ENCODE assay signal across 11 mouse cellular contexts in the genomic region with DNA sequence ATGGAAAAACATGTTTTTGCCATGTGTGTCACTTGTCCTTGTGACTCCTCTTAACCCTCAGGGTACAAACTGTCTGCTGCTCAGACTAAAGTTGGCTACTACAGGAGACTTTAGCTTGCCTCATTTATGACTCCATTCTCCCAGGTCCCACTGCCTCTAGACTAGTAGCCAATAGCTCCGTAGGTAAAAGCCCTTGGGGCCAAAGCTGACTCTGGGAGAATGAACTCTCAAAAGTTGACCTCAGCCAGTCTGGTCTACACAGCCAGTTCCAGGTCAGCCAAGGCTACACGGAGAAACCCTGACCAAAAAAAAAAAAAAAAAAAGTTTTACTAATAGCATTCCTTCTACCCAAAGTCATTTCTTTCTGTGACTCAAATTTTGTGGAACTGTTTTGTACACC. TPM values are rescaled to one million over a fixed set of nuclear protein-coding genes. Genes with fewer than 3 reads are reported as not detected.
DNase-seq lines count a peak whose midpoint lies in the region; ATAC-seq and TF ChIP-seq lines count a peak whose summit lies in the region.
"Had no signal": no experiment of that assay in that cellular context is flagged by ENCODE, and none has a peak within 500 bp of the region (broad histone marks: within the 10 kb centered on the region; RNA-seq: fewer than 3 reads in every experiment).

No protein-coding gene starts in this region.

- TF ChIP-seq CTCF in bone marrow macrophage, adult 2 months (IDR thresholded peaks at IDR 0.05; ENCODE audit: low read depth, low read length), result no peak

- H3K4me1 ChIP-seq in intestine, embryonic 14.5 days (replicated peaks; ENCODE audit: control insufficient read depth, insufficient read depth, low read length), result peaks cover 10% of the 10 kb centered on the region
- H3K4me1 ChIP-seq in intestine, embryonic 16.5 days (ENCODE audit: control insufficient read depth, insufficient read depth, low read length), result peaks cover 7% of the 10 kb centered on the region; the same call in 1 of the 2 replicates
- H3K4me1 ChIP-seq in bone marrow macrophage, adult 2 months (ENCODE audit: control insufficient read depth, insufficient read depth, low read length), result peaks cover 26% of the 10 kb centered on the region
- peaks cover 16% of the 10 kb centered on the region for H3K4me1 ChIP-seq in limb, embryonic 15.5 days

- no peaks in the 10 kb centered on the region for H3K27me3 ChIP-seq in intestine, embryonic 14.5 days (replicated peaks; ENCODE audit: control insufficient read depth, insufficient read depth, low read length)
- no peaks in the 10 kb centered on the region for H3K27me3 ChIP-seq in intestine, embryonic 16.5 days (replicated peaks; ENCODE audit: control insufficient read depth, insufficient read depth, low read length)
- H3K27me3 ChIP-seq in limb, embryonic 15.5 days, result no peaks in the 10 kb centered on the region

- TF ChIP-seq POLR2A in bone marrow macrophage, adult 2 months (IDR thresholded peaks at IDR 0.05; ENCODE audit: borderline replicate concordance, low read depth, low read length), result no peak

- DNase-seq in adrenal gland, adult 2 months, result peak; percentile 25
- no peak for DNase-seq in adrenal gland, postnatal 36 days
- DNase-seq in intestine, embryonic 14.5 days (ENCODE audit: low spot score), result no peak
- DNase-seq in gastrocnemius, postnatal 10 days, result no peak
- DNase-seq in gastrocnemius, postnatal 14 days, result no peak
- DNase-seq: kidney, adult 18-20 months; lung, postnatal 36 days; thymus, postnatal 36 days had no signal

- peak overlapping the region; percentile 94 for H3K4me2 ChIP-seq in intestine, embryonic 14.5 days (ENCODE audit: low read length)
- no peak overlapping the region for H3K4me2 ChIP-seq in intestine, embryonic 16.5 days (ENCODE audit: low read depth, low read length)
- peak overlapping the region; percentile 92; the same call in 1 of the 2 replicates for H3K4me2 ChIP-seq in limb, embryonic 15.5 days

- no peak for ATAC-seq in intestine, embryonic 14.5 days (replicated peaks; ENCODE audit: low FRiP score, low TSS enrichment, low read depth)
- no peak for ATAC-seq in intestine, embryonic 16.5 days
- no peak for ATAC-seq in limb, embryonic 15.5 days (ENCODE audit: insufficient number of reproducible peaks, low FRiP score, low TSS enrichment, low read depth)

- no peak overlapping the region for H3K27ac ChIP-seq in intestine, embryonic 14.5 days (ENCODE audit: low read depth)
- H3K27ac ChIP-seq in intestine, embryonic 16.5 days (ENCODE audit: low read length), result no peak overlapping the region
- peak overlapping the region; percentile 86 for H3K27ac ChIP-seq in bone marrow macrophage, adult 2 months (ENCODE audit: insufficient read depth, low read depth, low read length)
- H3K27ac ChIP-seq in limb, embryonic 15.5 days, result no peak overlapping the region

- no peak overlapping the region for H3K9ac ChIP-seq in intestine, embryonic 14.5 days (ENCODE audit: low read length)
- no peak overlapping the region for H3K9ac ChIP-seq in intestine, embryonic 16.5 days (ENCODE audit: low read depth, low read length)
- no peak overlapping the region for H3K9ac ChIP-seq in limb, embryonic 15.5 days

- WGBS in intestine, embryonic 14.5 days, result 65% methylated on average over 2 of the region's 2 CpGs
- WGBS in intestine, embryonic 16.5 days, result 55% methylated on average over 2 of the region's 2 CpGs
- WGBS in limb, embryonic 15.5 days, result 40% methylated on average over 2 of the region's 2 CpGs

- intact Hi-C loops in gastrocnemius, postnatal 14 days (cut with DNase I; ENCODE audit: low total_unique reads), result loop anchor here (5.0 kb wide), 1 partner anchor 42 kb away; the partner anchor contains the start of gene Ovol3

- no peaks in the 10 kb centered on the region for H3K9me3 ChIP-seq in intestine, embryonic 14.5 days (ENCODE audit: control insufficient read depth, low read length)
- no peaks in the 10 kb centered on the region for H3K9me3 ChIP-seq in intestine, embryonic 16.5 days (ENCODE audit: control insufficient read depth, low read length)
- H3K9me3 ChIP-seq in limb, embryonic 15.5 days, result no peaks in the 10 kb centered on the region

- no peaks in the 10 kb centered on the region for H3K36me3 ChIP-seq in intestine, embryonic 14.5 days (ENCODE audit: control insufficient read depth, insufficient read depth, low read length)
- H3K36me3 ChIP-seq in intestine, embryonic 16.5 days (ENCODE audit: control insufficient read depth, insufficient read depth, low read length), result no peaks in the 10 kb centered on the region
- H3K36me3 ChIP-seq in limb, embryonic 15.5 days, result no peaks in the 10 kb centered on the region

- no peak overlapping the region for H3K4me3 ChIP-seq in intestine, embryonic 14.5 days (ENCODE audit: low read depth, low read length)
- no peak overlapping the region for H3K4me3 ChIP-seq in intestine, embryonic 16.5 days (ENCODE audit: low read length)
- H3K4me3 ChIP-seq in bone marrow macrophage, adult 2 months (ENCODE audit: insufficient read depth, low read length), result peak overlapping the region; percentile 89; the same call in 1 of the 2 replicates
- no peak overlapping the region for H3K4me3 ChIP-seq in limb, embryonic 15.5 days

RNA-seq across cellular contexts. Expression of gene Thap8, which starts 1.0 kb away (rescaled TPM):
- not detected for total RNA-seq in adrenal gland, adult 2 months (2021)
- 0.51 and 0.62 TPM in 2 replicates for polyA plus RNA-seq in adrenal gland, adult 2 months (2012; rRNA removed)
- total RNA-seq in adrenal gland, postnatal 36 days (2021), result under 1 TPM; 0.46 to 0.56 TPM
- 0.24 and 0.26 TPM in 2 replicates for polyA plus RNA-seq in intestine, embryonic 14.5 days (2014; fragmentation: Nextera tagmentation; extraction: Ambion mirVana)
- polyA plus RNA-seq in intestine, embryonic 16.5 days (2015; fragmentation: Nextera tagmentation; extraction: Ambion mirVana), result 0.22 and 0.37 TPM in 2 replicates
- polyA plus RNA-seq in bone marrow macrophage, adult 2 months (2012; ENCODE audit: insufficient read depth, insufficient read length, missing spikeins), result 0.55 and 1.0 TPM in 2 replicates
- 0.26 and 0.78 TPM in 2 replicates for polyA plus RNA-seq in limb, embryonic 15.5 days (2015; fragmentation: Nextera tagmentation; extraction: Ambion mirVana)
- under 1 TPM; 0.32 to 0.38 TPM for total RNA-seq in gastrocnemius, postnatal 10 days (2021)
- under 1 TPM; 0.16 to 0.29 TPM for total RNA-seq in gastrocnemius, postnatal 14 days (2021)

RNA-seq across cellular contexts. Expression of gene Wdr62, which starts 1.3 kb away (rescaled TPM):
- total RNA-seq in adrenal gland, adult 2 months (2021), result 1 to 10 TPM; 4.8 to 6.1 TPM
- polyA plus RNA-seq in adrenal gland, adult 2 months (2012; rRNA removed), result 16.3 and 17.6 TPM in 2 replicates
- total RNA-seq in adrenal gland, postnatal 36 days (2021), result 1 to 10 TPM; 4.6 to 5.7 TPM
- 8.5 and 10.5 TPM in 2 replicates for polyA plus RNA-seq in intestine, embryonic 14.5 days (2014; fragmentation: Nextera tagmentation; extraction: Ambion mirVana)
- polyA plus RNA-seq in intestine, embryonic 16.5 days (2015; fragmentation: Nextera tagmentation; extraction: Ambion mirVana), result 5.7 and 7.3 TPM in 2 replicates
- 21.4 and 25.8 TPM in 2 replicates for polyA plus RNA-seq in bone marrow macrophage, adult 2 months (2012; ENCODE audit: insufficient read depth, insufficient read length, missing spikeins)
- polyA plus RNA-seq in limb, embryonic 15.5 days (2015; fragmentation: Nextera tagmentation; extraction: Ambion mirVana), result 6.0 and 6.2 TPM in 2 replicates
- total RNA-seq in gastrocnemius, postnatal 10 days (2021), result 1 to 10 TPM; 4.9 to 5.9 TPM
- total RNA-seq in gastrocnemius, postnatal 14 days (2021), result 1 to 10 TPM; 2.9 to 3.1 TPM

RNA-seq across cellular contexts. Expression of gene Clip3, which starts 12.6 kb away (rescaled TPM):
- 10 to 100 TPM; 27.9 to 28.7 TPM for total RNA-seq in adrenal gland, adult 2 months (2021)
- polyA plus RNA-seq in adrenal gland, adult 2 months (2012; rRNA removed), result 10.2 and 17.3 TPM in 2 replicates
- total RNA-seq in adrenal gland, postnatal 36 days (2021), result 10 to 100 TPM; 16.6 to 18.3 TPM
- 41.4 and 46.1 TPM in 2 replicates for polyA plus RNA-seq in intestine, embryonic 14.5 days (2014; fragmentation: Nextera tagmentation; extraction: Ambion mirVana)
- 20.9 and 22.1 TPM in 2 replicates for polyA plus RNA-seq in intestine, embryonic 16.5 days (2015; fragmentation: Nextera tagmentation; extraction: Ambion mirVana)
- polyA plus RNA-seq in bone marrow macrophage, adult 2 months (2012; ENCODE audit: insufficient read depth, insufficient read length, missing spikeins), result 0.49 and 1.7 TPM in 2 replicates
- 33.2 and 35.2 TPM in 2 replicates for polyA plus RNA-seq in limb, embryonic 15.5 days (2015; fragmentation: Nextera tagmentation; extraction: Ambion mirVana)
- 10 to 100 TPM; 22.2 to 26.5 TPM for total RNA-seq in gastrocnemius, postnatal 10 days (2021)
- total RNA-seq in gastrocnemius, postnatal 14 days (2021), result 10 to 100 TPM; 18.2 to 20.9 TPM

RNA-seq across cellular contexts. Expression of gene Alkbh6, which starts 29.6 kb away (rescaled TPM):
- 10 to 100 TPM; 57.8 to 73.6 TPM for total RNA-seq in adrenal gland, adult 2 months (2021)
- polyA plus RNA-seq in adrenal gland, adult 2 months (2012; rRNA removed), result 276 and 312 TPM in 2 replicates
- total RNA-seq in adrenal gland, postnatal 36 days (2021), result 10 to 100 TPM; 56.9 to 81.3 TPM
- 70.7 and 79.3 TPM in 2 replicates for polyA plus RNA-seq in intestine, embryonic 14.5 days (2014; fragmentation: Nextera tagmentation; extraction: Ambion mirVana)
- polyA plus RNA-seq in intestine, embryonic 16.5 days (2015; fragmentation: Nextera tagmentation; extraction: Ambion mirVana), result 68.8 and 70.6 TPM in 2 replicates
- polyA plus RNA-seq in bone marrow macrophage, adult 2 months (2012; ENCODE audit: insufficient read depth, insufficient read length, missing spikeins), result 32.8 and 39.9 TPM in 2 replicates
- polyA plus RNA-seq in limb, embryonic 15.5 days (2015; fragmentation: Nextera tagmentation; extraction: Ambion mirVana), result 80.8 and 82.0 TPM in 2 replicates
- total RNA-seq in gastrocnemius, postnatal 10 days (2021), result 10 to 100 TPM; 18.3 to 18.6 TPM
- 10 to 100 TPM; 16.0 to 17.4 TPM for total RNA-seq in gastrocnemius, postnatal 14 days (2021)

RNA-seq across cellular contexts. Expression of gene Syne4, which starts 35.7 kb away (rescaled TPM):
- 10 to 100 TPM; 18.8 to 34.5 TPM for total RNA-seq in adrenal gland, adult 2 months (2021)
- 51.8 and 59.1 TPM in 2 replicates for polyA plus RNA-seq in adrenal gland, adult 2 months (2012; rRNA removed)
- 10 to 100 TPM; 21.8 to 49.1 TPM for total RNA-seq in adrenal gland, postnatal 36 days (2021)
- 52.2 and 60.5 TPM in 2 replicates for polyA plus RNA-seq in intestine, embryonic 14.5 days (2014; fragmentation: Nextera tagmentation; extraction: Ambion mirVana)
- 58.9 and 59.7 TPM in 2 replicates for polyA plus RNA-seq in intestine, embryonic 16.5 days (2015; fragmentation: Nextera tagmentation; extraction: Ambion mirVana)
- polyA plus RNA-seq in bone marrow macrophage, adult 2 months (2012; ENCODE audit: insufficient read depth, insufficient read length, missing spikeins), result 1.2 TPM in 1 of 2 replicates, not detected in the other
- polyA plus RNA-seq in limb, embryonic 15.5 days (2015; fragmentation: Nextera tagmentation; extraction: Ambion mirVana), result 37.1 and 42.8 TPM in 2 replicates
- 1 to 10 TPM; 1.8 TPM for total RNA-seq in gastrocnemius, postnatal 10 days (2021)
- total RNA-seq in gastrocnemius, postnatal 14 days (2021), result 1 to 10 TPM; 1.0 to 1.1 TPM
